In the genomic region with DNA sequence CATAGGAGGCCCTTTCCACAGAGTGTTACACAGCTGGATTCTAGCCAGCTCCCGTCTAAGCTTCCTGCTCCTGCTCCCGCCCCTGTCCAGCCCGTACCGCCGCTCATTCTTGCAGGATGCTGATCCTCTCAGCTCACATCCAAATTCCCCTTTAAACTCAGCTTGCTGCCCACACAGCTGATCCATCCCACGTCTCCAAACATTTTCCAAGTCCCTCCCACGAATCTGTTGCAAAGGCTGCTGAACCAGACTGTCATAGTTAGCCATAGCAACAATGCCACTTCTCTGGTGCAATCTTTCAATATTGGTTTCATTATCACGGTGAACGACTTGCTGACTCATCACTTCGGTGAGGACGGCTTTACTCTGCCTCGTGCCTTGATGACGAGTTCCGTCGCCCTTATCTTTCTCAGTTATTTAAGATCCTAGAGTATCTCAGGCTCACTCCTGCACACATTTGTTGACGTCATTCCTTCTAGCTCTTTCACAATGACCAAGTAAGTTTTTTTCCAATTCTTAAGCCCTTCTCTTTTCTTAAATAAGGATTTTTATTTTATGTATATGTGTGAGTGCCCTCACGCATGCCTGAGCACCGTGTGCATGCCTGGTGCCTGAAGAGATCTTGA, we compare ENCODE assay signal across 8 mouse cellular contexts.
A peak's percentile ranks its signal among the peaks of the same experiment; 100 is the strongest.
DNase-seq lines count a peak whose midpoint lies in the region; ATAC-seq lines count a peak whose summit lies in the region.

No protein-coding gene starts in this region.

- 25% methylated on average over 18 of the region's 18 CpGs for WGBS in lung, embryonic 15.5 days

- peak overlapping the region; percentile 16 for H3K4me3 ChIP-seq in lung, embryonic 15.5 days

- ATAC-seq in lung, embryonic 15.5 days (ENCODE audit: borderline replicate concordance, extremely low read depth, low FRiP score, low TSS enrichment), result 0 out of 2 replicates have a peak, but pooled peaks have one; percentile 53
- no peak for ATAC-seq in erythroid progenitor cell, adult 5-6 weeks (replicated peaks; ENCODE audit: low FRiP score, poor library complexity, severe bottlenecking)

- H3K9ac ChIP-seq in lung, embryonic 15.5 days, result no peak overlapping the region

- H3K27ac ChIP-seq in lung, embryonic 15.5 days, result no peak overlapping the region

- H3K4me2 ChIP-seq in lung, embryonic 15.5 days, result peak overlapping the region; percentile 50

- H3K9me3 ChIP-seq in lung, embryonic 15.5 days, result no peaks in the 10 kb centered on the region

- H3K4me1 ChIP-seq in lung, embryonic 15.5 days, result peaks cover 13% of the 10 kb centered on the region

- no peaks in the 10 kb centered on the region for H3K27me3 ChIP-seq in lung, embryonic 15.5 days

- H3K36me3 ChIP-seq in lung, embryonic 15.5 days, result no peaks in the 10 kb centered on the region

- DNase-seq in cerebellum, postnatal 14 days, result peak; percentile 25 to 43
- no peak for DNase-seq in cerebellum, adult 11-12 months
- no peak for DNase-seq in lung, postnatal 36 days
- DNase-seq in layer of hippocampus, adult 18-20 months (ENCODE audit: low spot score in 2 of 2), result peak; percentile 57 to 81
- peak; percentile 43 for DNase-seq in right cerebral cortex, postnatal 25 days
- DNase-seq in thymus, postnatal 36 days, result no peak

Comparison
In these comparisons a context has a peak if more than half of its experiments do, and no peak if none do; other contexts are left out.
1. DNase-seq: peak in cerebellum, postnatal 14 days (2 of 2), layer of hippocampus, adult 18-20 months (2 of 2) and right cerebral cortex, postnatal 25 days (single experiment); none in cerebellum, adult 11-12 months (single experiment), lung, postnatal 36 days (single experiment) and thymus, postnatal 36 days (0 of 2).